Mouse (Mus musculus): ENCODE measurements at regions not wholly inside any gene's neighbourhood (a gene's known extent, or its start where the extent isn't known, plus 50 kb on each side); places are given as distances from the start of the nearest gene placed in this dataset.

DNA sequence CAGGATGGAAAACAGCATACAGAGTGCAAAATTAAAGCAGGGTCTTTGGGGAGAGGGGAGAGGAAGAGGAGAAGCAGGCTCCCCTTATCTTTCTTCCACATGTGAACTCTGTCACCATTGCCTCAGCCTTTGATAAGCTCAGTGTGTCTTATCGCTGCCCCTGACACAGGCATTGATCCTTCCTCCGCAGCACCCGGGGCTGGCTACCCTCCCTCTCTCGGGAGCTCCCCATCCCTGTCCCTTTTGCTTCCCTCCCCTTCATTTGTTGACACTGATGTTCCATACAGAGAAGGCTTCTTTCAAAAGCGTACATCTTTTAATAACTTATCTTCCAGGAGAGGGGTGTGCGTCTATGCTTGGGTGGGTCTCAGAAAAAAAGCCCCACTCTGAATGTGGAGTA, 411.6 kb downstream of the Nucb2 start:
- no peak overlapping the region for H3K4me3 ChIP-seq (ENCODE audit: low read length)
- H3K27me3 ChIP-seq (ENCODE audit: insufficient read depth, low read length), result no peaks in the 10 kb centered on the region
- 61% methylated on average over 6 of the region's 6 CpGs for WGBS
- no peak overlapping the region for H3K27ac ChIP-seq (ENCODE audit: low read length)
- no peaks in the 10 kb centered on the region for H3K9me3 ChIP-seq (ENCODE audit: low read length)
- ATAC-seq (ENCODE audit: low FRiP score, low TSS enrichment), result no peak
- no peaks in the 10 kb centered on the region for H3K36me3 ChIP-seq (ENCODE audit: insufficient read depth, low read length)
- H3K4me2 ChIP-seq (replicated peaks; ENCODE audit: low read depth, low read length), result no peak overlapping the region
- H3K9ac ChIP-seq (replicated peaks; ENCODE audit: low read length), result no peak overlapping the region
- no peaks in the 10 kb centered on the region for H3K4me1 ChIP-seq (ENCODE audit: insufficient read depth, low read length)

DNA sequence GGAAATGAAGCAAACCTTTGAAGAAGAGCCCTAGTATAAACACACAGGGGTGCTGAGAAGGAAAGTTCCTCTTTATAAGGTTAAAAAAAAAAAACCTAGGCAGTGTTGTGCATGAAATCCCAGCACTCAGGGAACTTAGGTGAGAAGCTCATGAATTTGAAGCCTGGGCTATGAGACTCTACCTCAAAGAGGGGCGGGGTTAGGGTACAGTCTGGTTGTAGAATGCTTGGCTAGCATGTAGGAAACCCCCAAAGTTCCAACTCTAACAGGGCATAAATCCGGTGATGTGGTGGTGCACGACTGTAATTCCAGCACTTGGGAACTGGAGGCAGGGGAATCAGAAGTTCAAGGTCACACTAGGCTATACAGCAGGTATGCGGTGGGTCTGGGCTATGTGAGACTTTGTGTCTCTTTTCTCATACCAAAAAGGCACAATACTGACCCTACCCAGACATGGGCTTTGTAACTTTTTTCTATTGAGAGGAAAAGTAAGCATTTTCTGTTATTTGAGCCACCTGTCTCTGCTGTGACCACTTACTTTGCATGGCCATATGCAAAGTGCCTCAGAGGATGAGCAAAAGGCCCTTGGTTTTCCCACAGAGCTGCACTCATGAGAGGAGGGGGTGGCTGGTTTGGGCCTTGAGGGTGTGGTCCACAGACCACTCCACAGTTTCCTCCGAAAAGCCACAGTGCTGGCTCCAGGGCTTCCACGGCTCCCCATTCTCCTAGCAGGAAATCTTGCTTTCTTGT, 413.9 kb downstream of the Nucb2 start:
- H3K27me3 ChIP-seq (ENCODE audit: insufficient read depth, low read length), result no peaks in the 10 kb centered on the region
- ATAC-seq (ENCODE audit: low FRiP score, low TSS enrichment), result no peak
- H3K36me3 ChIP-seq (ENCODE audit: insufficient read depth, low read length), result no peaks in the 10 kb centered on the region
- H3K9me3 ChIP-seq (ENCODE audit: low read length), result no peaks in the 10 kb centered on the region
- no peak overlapping the region for H3K9ac ChIP-seq (replicated peaks; ENCODE audit: low read length)
- WGBS, result 83% methylated on average over 6 of the region's 6 CpGs
- no peak overlapping the region for H3K4me2 ChIP-seq (replicated peaks; ENCODE audit: low read depth, low read length)
- H3K4me3 ChIP-seq (ENCODE audit: low read length), result no peak overlapping the region
- no peak overlapping the region for H3K27ac ChIP-seq (ENCODE audit: low read length)
- H3K4me1 ChIP-seq (ENCODE audit: insufficient read depth, low read length), result no peaks in the 10 kb centered on the region

DNA sequence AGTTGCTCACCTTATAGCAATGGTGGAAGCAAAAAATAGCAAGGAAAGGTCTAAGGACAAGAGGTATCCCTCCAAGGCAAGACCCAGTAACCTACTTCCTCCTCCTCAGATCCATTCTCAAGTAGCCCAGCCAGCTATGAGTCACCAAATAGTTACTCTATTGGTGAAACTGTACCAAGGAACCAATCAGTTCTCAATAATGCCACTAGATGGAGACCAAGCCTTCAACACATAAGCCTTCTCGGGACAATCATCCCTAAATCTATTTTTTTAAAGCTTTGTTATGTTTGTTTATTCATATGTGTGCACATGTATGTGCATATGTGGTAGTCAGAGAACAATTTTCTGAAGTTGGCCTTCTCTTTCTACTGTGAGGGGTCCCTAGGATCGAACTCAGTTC, 434.3 kb upstream of the Xylt1 start:
- Histone ChIP-seq H3K36me3 (ENCODE audit: insufficient read depth, low read length) (no peaks in the 10 kb centered on the region), H3K4me2 (replicated peaks; ENCODE audit: low read depth, low read length) (no peak overlapping the region), H3K27me3 (ENCODE audit: insufficient read depth, low read length) (no peaks in the 10 kb centered on the region), H3K4me3 (ENCODE audit: low read length) (no peak overlapping the region), H3K27ac (ENCODE audit: low read length) (no peak overlapping the region), H3K9me3 (ENCODE audit: low read length) (no peaks in the 10 kb centered on the region), H3K4me1 (ENCODE audit: insufficient read depth, low read length) (no peaks in the 10 kb centered on the region), H3K9ac (replicated peaks; ENCODE audit: low read length) (no peak overlapping the region)
- ATAC-seq (ENCODE audit: low FRiP score, low TSS enrichment), result no peak
- WGBS, result 91% methylated on average over 2 of the region's 2 CpGs

DNA sequence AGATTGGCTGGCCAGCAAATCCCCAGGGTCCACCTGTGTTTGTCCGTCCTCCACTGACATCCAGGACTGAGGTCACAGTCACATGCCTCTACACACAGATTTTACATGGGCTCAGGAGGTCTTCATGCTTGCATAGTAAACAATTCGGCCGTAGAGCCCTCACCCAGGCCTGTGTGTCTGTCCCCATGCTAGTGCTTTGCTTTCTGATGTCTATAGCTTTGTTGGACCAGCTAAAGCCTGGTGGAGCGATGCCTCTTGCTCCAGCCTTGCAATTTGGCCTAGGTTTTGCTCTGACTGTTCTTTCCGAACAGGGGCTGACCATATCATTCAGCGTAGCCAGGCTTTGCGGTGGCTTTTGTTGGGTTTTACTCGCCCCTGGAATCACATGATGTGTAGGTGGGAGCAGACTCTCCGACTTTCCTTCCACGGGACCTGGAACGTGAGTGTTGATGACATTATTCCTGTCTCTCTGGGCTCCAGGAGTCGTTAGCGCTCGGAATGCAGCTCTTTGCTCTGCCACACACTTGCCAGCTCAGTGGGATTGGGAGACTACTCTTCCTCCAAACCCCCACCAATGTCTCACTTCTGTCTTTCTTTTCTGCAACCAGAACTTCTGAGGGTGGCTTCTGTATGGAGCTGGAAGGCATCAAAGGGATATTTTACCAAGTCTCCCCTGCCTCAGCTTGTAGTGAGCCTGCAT, 421.4 kb upstream of the Xylt1 start:
- WGBS, result 74% methylated on average over 14 of the region's 14 CpGs
- H3K36me3 ChIP-seq (ENCODE audit: insufficient read depth, low read length), result no peaks in the 10 kb centered on the region
- no peak overlapping the region for H3K4me3 ChIP-seq (ENCODE audit: low read length)
- H3K9ac ChIP-seq (replicated peaks; ENCODE audit: low read length), result no peak overlapping the region
- H3K4me2 ChIP-seq (replicated peaks; ENCODE audit: low read depth, low read length), result no peak overlapping the region
- no peaks in the 10 kb centered on the region for H3K4me1 ChIP-seq (ENCODE audit: insufficient read depth, low read length)
- no peak overlapping the region for H3K27ac ChIP-seq (ENCODE audit: low read length)
- H3K9me3 ChIP-seq (ENCODE audit: low read length), result no peaks in the 10 kb centered on the region
- ATAC-seq (ENCODE audit: low FRiP score, low TSS enrichment), result no peak
- H3K27me3 ChIP-seq (ENCODE audit: insufficient read depth, low read length), result no peaks in the 10 kb centered on the region

DNA sequence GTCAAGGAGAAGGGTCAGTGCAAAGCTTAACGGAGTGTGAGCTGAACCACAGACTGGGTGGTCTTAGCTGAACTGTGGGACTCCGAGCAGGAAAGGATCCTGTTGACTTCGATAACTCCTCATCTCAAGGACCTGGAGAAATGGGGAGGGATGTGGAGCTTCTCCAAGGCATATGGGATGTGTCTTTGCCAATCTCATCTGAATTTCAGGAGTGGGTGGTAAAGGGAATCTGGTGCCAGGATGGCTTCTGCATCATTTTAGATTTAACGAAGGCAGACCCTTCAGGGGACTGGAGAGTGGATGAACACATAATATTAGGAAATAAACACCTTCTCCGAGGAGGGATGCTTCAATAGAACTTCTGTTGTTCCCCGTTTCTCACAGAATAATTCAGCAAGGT, 416.9 kb upstream of the Xylt1 start:
- Histone ChIP-seq H3K27ac (ENCODE audit: low read length) (no peak overlapping the region), H3K9me3 (ENCODE audit: low read length) (no peaks in the 10 kb centered on the region), H3K27me3 (ENCODE audit: insufficient read depth, low read length) (no peaks in the 10 kb centered on the region), H3K4me2 (replicated peaks; ENCODE audit: low read depth, low read length) (no peak overlapping the region), H3K9ac (replicated peaks; ENCODE audit: low read length) (no peak overlapping the region), H3K4me1 (ENCODE audit: insufficient read depth, low read length) (no peaks in the 10 kb centered on the region), H3K4me3 (ENCODE audit: low read length) (no peak overlapping the region), H3K36me3 (ENCODE audit: insufficient read depth, low read length) (no peaks in the 10 kb centered on the region)
- 51% methylated on average over 6 of the region's 6 CpGs for WGBS
- no peak for ATAC-seq (ENCODE audit: low FRiP score, low TSS enrichment)

DNA sequence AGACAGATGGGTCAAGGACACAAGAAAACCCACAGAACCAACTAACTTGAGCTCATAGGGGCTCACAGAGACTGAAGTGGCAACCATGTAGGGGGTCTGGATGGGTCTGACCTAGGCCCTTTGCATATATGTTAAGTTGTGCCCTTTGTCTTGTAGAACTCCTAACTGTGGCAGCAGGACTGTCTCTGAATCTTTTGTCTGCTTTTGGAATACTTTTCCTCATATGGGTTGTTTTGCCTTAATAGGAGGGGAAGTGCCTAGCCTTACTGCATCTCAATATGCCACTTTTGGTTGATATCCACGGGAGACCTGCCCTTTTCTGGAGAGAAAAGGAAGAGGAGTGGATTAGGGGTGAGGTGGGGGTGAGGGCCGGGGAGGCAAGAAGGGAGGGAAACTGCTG, 389.4 kb upstream of the Xylt1 start:
- ATAC-seq (ENCODE audit: low FRiP score, low TSS enrichment), result no peak
- WGBS, result 60% methylated on average over 2 of the region's 2 CpGs
- no peaks in the 10 kb centered on the region for H3K4me1 ChIP-seq (ENCODE audit: insufficient read depth, low read length)
- H3K36me3 ChIP-seq (ENCODE audit: insufficient read depth, low read length), result no peaks in the 10 kb centered on the region
- H3K4me2 ChIP-seq (replicated peaks; ENCODE audit: low read depth, low read length), result no peak overlapping the region
- H3K27ac ChIP-seq (ENCODE audit: low read length), result no peak overlapping the region
- no peaks in the 10 kb centered on the region for H3K27me3 ChIP-seq (ENCODE audit: insufficient read depth, low read length)
- H3K9ac ChIP-seq (replicated peaks; ENCODE audit: low read length), result no peak overlapping the region
- H3K9me3 ChIP-seq (ENCODE audit: low read length), result no peaks in the 10 kb centered on the region
- no peak overlapping the region for H3K4me3 ChIP-seq (ENCODE audit: low read length)

DNA sequence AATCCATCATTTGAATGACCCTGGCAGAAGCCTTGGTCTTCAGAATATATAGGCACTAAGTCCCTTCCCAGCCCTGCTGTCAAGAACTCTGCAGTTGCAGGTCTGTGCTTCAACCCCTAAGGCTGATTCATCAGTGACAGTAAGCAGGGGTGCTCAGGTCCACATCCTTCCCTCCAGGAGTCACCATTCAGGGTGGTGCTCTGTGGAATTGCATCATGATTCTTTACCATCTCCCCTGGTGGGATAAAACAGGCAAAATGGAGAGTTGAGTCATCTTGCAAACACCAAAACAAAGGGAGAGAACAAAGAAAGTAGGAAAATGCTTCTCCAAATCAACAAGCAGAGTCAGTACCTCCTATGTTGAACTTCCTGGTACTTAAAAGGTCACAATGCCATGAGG, 388.6 kb upstream of the Xylt1 start:
- no peak for ATAC-seq (ENCODE audit: low FRiP score, low TSS enrichment)
- no peaks in the 10 kb centered on the region for H3K36me3 ChIP-seq (ENCODE audit: insufficient read depth, low read length)
- no peaks in the 10 kb centered on the region for H3K27me3 ChIP-seq (ENCODE audit: insufficient read depth, low read length)
- no peak overlapping the region for H3K4me2 ChIP-seq (replicated peaks; ENCODE audit: low read depth, low read length)
- H3K4me1 ChIP-seq (ENCODE audit: insufficient read depth, low read length), result no peaks in the 10 kb centered on the region
- no peaks in the 10 kb centered on the region for H3K9me3 ChIP-seq (ENCODE audit: low read length)
- H3K27ac ChIP-seq (ENCODE audit: low read length), result no peak overlapping the region
- H3K9ac ChIP-seq (replicated peaks; ENCODE audit: low read length), result no peak overlapping the region
- H3K4me3 ChIP-seq (ENCODE audit: low read length), result no peak overlapping the region

DNA sequence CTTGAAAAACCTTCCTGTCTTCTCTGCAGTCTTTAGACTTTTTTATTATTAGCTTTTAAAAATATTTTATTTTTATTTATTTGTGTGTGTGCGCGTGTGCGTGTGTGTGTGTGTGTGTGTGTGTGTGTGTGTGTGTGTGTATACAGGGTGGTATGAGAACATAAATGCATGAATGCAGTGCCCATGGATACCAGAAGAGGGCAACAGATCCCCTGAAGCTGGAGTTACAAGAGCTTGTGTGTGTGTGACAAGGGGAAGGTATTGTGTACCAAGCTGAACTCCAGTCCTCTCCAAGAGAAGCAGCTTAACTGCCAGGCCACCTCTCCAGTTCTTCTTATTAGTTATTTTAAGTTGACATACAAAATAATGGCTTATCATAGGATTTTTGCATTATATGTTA, 385.0 kb upstream of the Xylt1 start:
- H3K9ac ChIP-seq (replicated peaks; ENCODE audit: low read length), result no peak overlapping the region
- ATAC-seq (ENCODE audit: low FRiP score, low TSS enrichment), result no peak
- no peaks in the 10 kb centered on the region for H3K36me3 ChIP-seq (ENCODE audit: insufficient read depth, low read length)
- no peaks in the 10 kb centered on the region for H3K9me3 ChIP-seq (ENCODE audit: low read length)
- H3K27ac ChIP-seq (ENCODE audit: low read length), result no peak overlapping the region
- H3K4me1 ChIP-seq (ENCODE audit: insufficient read depth, low read length), result no peaks in the 10 kb centered on the region
- H3K4me3 ChIP-seq (ENCODE audit: low read length), result no peak overlapping the region
- WGBS, result 92% methylated on average over 3 of the region's 3 CpGs
- no peak overlapping the region for H3K4me2 ChIP-seq (replicated peaks; ENCODE audit: low read depth, low read length)
- no peaks in the 10 kb centered on the region for H3K27me3 ChIP-seq (ENCODE audit: insufficient read depth, low read length)

DNA sequence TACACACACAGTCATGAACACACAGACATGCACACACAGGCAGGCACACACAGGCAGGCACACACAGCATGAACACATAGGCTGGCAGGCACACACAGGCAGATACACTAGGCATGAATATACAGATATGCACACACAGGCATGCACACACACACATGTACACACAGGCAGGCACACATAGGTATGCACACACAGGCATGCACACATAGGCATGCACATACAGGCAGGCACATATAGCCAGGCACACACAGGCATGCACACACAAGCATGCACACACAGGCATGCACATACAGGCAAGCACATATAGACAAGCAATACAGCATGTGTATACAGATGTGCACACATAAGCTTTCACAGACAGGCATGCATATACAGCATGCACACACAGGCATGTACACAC, 377.6 kb upstream of the Xylt1 start:
- Histone ChIP-seq H3K9me3 (ENCODE audit: low read length) (no peaks in the 10 kb centered on the region), H3K9ac (replicated peaks; ENCODE audit: low read length) (no peak overlapping the region), H3K27ac (ENCODE audit: low read length) (no peak overlapping the region), H3K4me3 (ENCODE audit: low read length) (no peak overlapping the region), H3K4me2 (replicated peaks; ENCODE audit: low read depth, low read length) (no peak overlapping the region), H3K36me3 (ENCODE audit: insufficient read depth, low read length) (no peaks in the 10 kb centered on the region), H3K27me3 (ENCODE audit: insufficient read depth, low read length) (no peaks in the 10 kb centered on the region), H3K4me1 (ENCODE audit: insufficient read depth, low read length) (no peaks in the 10 kb centered on the region)
- ATAC-seq (ENCODE audit: low FRiP score, low TSS enrichment), result no peak

DNA sequence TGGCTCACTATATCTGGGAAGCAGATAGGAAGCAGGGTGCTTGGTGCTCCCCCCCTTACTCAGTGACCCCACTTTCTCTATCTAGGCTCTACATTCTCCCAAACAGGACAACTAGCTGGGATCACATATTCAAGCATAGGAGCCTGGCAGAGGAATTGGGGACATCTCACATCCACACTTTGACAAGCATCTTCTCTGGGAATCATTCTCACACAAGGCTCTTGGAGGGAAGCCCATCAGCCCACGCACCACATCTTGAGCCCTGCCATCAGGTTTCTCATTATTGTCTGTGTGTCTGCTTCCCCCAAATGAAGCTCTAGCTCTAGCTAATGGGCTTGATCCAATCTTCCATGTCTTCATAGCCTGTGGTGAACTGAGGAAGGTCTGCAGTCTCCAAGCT, 362.4 kb upstream of the Xylt1 start:
- no peak for ATAC-seq (ENCODE audit: low FRiP score, low TSS enrichment)
- 89% methylated on average over 1 of the region's 1 CpGs for WGBS
- Histone ChIP-seq H3K4me2 (replicated peaks; ENCODE audit: low read depth, low read length) (no peak overlapping the region), H3K36me3 (ENCODE audit: insufficient read depth, low read length) (no peaks in the 10 kb centered on the region), H3K4me1 (ENCODE audit: insufficient read depth, low read length) (no peaks in the 10 kb centered on the region), H3K4me3 (ENCODE audit: low read length) (no peak overlapping the region), H3K9me3 (ENCODE audit: low read length) (no peaks in the 10 kb centered on the region), H3K27me3 (ENCODE audit: insufficient read depth, low read length) (no peaks in the 10 kb centered on the region), H3K9ac (replicated peaks; ENCODE audit: low read length) (no peak overlapping the region), H3K27ac (ENCODE audit: low read length) (no peak overlapping the region)

Data from kidney, embryonic 16.5 days (tissue).